Mouse (Mus musculus) heart, adult 8-10 months (tissue): ENCODE data around the gene Fbxo27. TPM values are rescaled to one million over a fixed set of nuclear protein-coding genes. Genes with fewer than 3 reads are reported as not detected.

Experiments
- total RNA-seq, 4 experiments: library from RNA; stranded (reverse); gene quantifications; 2 replicates each; pipeline ENCODE4 v1.2.4; 2022

The Fbxo27 gene
- total RNA-seq, 4 experiments from 2014 or later: 0.11 to 0.72 (median 0.16) TPM; not detected in 1

Other genes with a start within 250 kb of the Fbxo27 start
- under 1 TPM; 0.43 to 0.82 (median 0.61) TPM for gene Lrfn1, start 240.9 kb upstream of the Fbxo27 start, total RNA-seq
- not detected for gene Ifnl2, start 182.4 kb upstream of the Fbxo27 start, total RNA-seq
- gene Ifnl3, start 170.0 kb upstream of the Fbxo27 start, total RNA-seq: not detected
- not detected for gene Sycn, start 152.0 kb upstream of the Fbxo27 start, total RNA-seq
- not detected for gene Nccrp1, start 145.6 kb upstream of the Fbxo27 start, total RNA-seq
- gene Samd4b, start 94.7 kb upstream of the Fbxo27 start, total RNA-seq: 10 to 100 TPM; 19.4 to 23.4 (median 21.5) TPM
- gene Pak4, start 94.7 kb upstream of the Fbxo27 start, total RNA-seq: 10 to 100 TPM in 1 of 4 experiments, 1 to 10 TPM in 3; 8.1 to 11.8 (median 8.5) TPM
- gene Acp7, start 61.5 kb upstream of the Fbxo27 start, total RNA-seq: not detected
- gene Fbxo17, start 24.0 kb downstream of the Fbxo27 start, total RNA-seq: 1 to 10 TPM in 3 of 4 experiments, under 1 TPM in 1; 0.55 to 1.2 (median 1.1) TPM
- 10 to 100 TPM; 64.0 to 72.6 (median 67.4) TPM for gene Mrps12, start 49.0 kb downstream of the Fbxo27 start, total RNA-seq
- gene Sars2, start 49.1 kb downstream of the Fbxo27 start, total RNA-seq: 10 to 100 TPM; 13.1 to 15.0 (median 13.7) TPM
- not detected for gene Ccer2, start 63.3 kb downstream of the Fbxo27 start, total RNA-seq
- 10 to 100 TPM; 84.0 to 92.6 (median 90.8) TPM for gene Sirt2, start 73.9 kb downstream of the Fbxo27 start, total RNA-seq
- gene Nfkbib, start 74.7 kb downstream of the Fbxo27 start, total RNA-seq: 10 to 100 TPM; 22.8 to 29.1 (median 28.1) TPM
- 1 to 10 TPM; 1.4 to 3.0 (median 1.6) TPM for gene Rinl, start 96.1 kb downstream of the Fbxo27 start, total RNA-seq
- gene Hnrnpl, start 115.7 kb downstream of the Fbxo27 start, total RNA-seq: 100 to 1,000 TPM; 185 to 230 (median 214) TPM
- 1,000 to 10,000 TPM; 2,066 to 2,754 (median 2,219) TPM for gene Ech1, start 132.4 kb downstream of the Fbxo27 start, total RNA-seq
- 10 to 100 TPM; 17.3 to 32.1 (median 24.6) TPM for gene Lgals4, start 141.0 kb downstream of the Fbxo27 start, total RNA-seq
- gene Lgals7, start 171.0 kb downstream of the Fbxo27 start, total RNA-seq: 1 to 10 TPM in 1 of 4 experiments, not detected in 3; 1.3 TPM
- under 1 TPM; 0.12 to 0.32 (median 0.23) TPM for gene Capn12, start 188.6 kb downstream of the Fbxo27 start, total RNA-seq